Mouse (Mus musculus) right cerebral cortex, adult 2 months (tissue): ENCODE measurements around the gene Gm364.
A peak's percentile ranks its signal among the peaks of the same experiment; 100 is the strongest.

Source experiments
- DNase-seq, 2 experiments: peaks; one replicate each; pipeline ENCODE4 v3.0.0; 2021 to 2022; ENCODE audit warnings: low spot score in 2 of 2

Gm364 gene

GRCm38 (mm10) chrX:57408769-57409168, at the start of gene Gm364:
Gm364 (plus strand) TSS chrX:57409154.
- no peak for DNase-seq

DNA sequence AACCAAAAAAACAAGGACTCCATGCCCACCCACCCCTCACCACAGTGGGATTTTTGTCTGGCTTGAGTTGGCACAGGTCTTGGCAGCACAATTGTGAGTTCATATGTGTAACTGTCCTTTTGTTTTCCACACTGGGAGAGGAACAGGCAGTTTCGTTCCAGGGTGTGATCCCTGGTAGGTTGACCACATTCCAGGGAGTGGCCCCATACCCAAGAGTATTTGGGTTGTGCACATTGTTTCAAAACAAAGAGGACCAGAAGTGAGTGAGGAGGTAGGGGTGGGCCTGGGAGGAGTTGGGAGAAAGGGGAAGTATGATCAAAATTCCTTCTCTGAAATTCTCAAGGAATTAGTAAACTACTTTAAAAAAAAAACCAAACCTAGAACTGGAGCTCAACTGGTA, 49.6 kb upstream of the Gm364 start:
- no peak for DNase-seq

DNA sequence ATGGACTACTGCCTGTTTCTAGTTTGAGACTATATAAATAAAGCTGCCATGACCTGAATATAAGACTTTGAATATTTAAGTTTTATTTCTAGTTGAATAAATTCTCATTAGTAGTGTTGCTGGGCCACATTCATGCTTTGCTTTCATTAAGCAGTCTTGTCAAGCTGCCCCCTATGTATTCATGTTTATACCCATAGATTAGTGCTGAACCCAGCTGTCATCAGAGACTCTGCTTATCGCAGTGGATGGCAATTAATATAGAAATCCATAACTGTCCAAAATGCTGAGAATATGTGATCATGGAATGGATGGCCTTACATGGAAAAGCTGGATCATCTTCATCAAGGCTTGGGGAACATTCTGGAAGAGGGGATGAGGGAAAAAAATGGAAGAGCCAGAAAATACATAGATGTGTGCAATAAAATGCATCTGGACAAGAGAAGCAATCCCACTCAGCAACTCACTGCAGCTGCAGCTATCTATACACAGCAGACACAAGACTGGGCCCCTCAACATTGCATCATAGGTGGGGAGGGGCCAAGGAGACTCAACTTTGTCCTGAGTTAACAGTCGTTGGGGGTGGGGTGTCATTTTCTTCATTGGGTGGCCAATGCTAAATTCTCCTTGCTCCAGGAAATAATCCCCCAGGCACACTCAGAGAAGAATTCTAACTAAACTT, 43.9 kb upstream of the Gm364 start:
- DNase-seq = no peak

GRCm38 (mm10) chrX:57372965-57373364, 36.0 kb upstream of the Gm364 start:
- DNase-seq = no peak

- no peak for DNase-seq
Measured at GRCm38 (mm10) chrX:57373543-57373942, 35.4 kb upstream of the Gm364 start.

- no peak for DNase-seq
Measured at GRCm38 (mm10) chrX:57374029-57374428, 34.9 kb upstream of the Gm364 start.

- DNase-seq = no peak
Measured at GRCm38 (mm10) chrX:57377096-57377495, 31.9 kb upstream of the Gm364 start.

DNA sequence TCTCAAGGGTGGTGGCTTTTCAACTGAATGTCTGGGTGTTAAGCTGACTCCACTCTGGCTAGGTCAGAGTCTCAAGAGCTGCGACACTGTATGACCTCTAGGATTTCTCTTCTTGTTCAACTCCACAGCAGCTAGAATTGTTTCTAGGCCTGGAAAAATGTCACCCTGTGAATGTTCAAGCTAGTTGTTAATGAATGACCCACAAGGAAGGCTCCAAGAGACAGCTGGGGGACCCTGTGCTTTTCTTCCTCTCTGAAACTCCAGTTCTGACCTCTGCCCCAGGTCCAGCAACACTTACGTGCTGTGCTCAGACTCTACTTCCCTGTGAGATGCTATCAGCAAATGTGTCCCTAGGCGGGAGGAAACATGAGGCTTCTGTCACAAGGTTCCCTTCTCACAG, 30.4 kb upstream of the Gm364 start:
- no peak for DNase-seq

- DNase-seq = no peak
Measured at GRCm38 (mm10) chrX:57380915-57381314, 28.0 kb upstream of the Gm364 start.

DNA sequence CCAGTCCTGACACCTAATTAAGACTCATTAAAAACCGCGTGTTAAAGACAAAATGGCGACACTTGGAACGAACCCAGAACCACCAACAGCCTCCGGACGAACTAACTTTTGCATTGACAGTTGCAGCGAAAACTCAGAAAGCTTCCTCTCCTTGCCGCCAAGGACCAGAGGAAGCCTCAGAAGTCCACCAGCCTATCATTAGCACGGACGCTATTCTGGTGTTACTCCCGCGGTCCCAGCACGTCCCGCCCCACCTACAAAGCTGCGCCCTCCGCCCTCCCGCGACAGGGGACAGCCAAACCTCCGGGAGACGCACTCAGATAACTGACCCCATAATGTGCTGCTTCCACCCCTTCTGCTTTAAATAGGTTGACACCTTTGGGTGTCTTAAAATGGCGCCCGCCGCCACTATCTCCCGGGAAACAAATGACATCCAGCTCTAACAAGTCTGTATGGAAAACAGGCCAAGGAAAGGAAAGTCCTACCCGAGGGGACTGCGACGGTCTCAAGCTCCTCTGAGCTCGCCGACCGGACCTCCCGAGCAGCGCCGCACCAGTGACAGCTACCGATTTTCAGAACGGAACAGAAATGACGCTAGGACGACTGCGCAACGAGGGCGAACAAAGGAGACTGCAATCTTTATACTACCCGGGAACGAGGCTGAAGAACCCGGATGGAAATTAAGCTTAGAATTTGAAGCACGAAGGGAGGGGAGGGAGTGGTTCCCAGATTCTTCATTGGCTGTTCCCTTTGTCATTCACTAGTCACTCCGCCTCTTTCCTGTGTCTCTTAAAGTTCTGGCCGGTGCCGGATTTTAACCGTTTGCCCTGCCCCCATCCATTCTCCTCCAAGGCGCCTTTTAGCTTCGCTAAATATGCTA, 16.3 kb upstream of the Gm364 start, which contains the start of gene Rbmx:
Gene Rbmx, minus strand, starts transcription at position 670 of the 880 bp plus-strand sequence.
- DNase-seq = peak; percentile 86 to 87

GRCm38 (mm10) chrX:57393412-57393811, 15.5 kb upstream of the Gm364 start:
- no peak for DNase-seq

DNA sequence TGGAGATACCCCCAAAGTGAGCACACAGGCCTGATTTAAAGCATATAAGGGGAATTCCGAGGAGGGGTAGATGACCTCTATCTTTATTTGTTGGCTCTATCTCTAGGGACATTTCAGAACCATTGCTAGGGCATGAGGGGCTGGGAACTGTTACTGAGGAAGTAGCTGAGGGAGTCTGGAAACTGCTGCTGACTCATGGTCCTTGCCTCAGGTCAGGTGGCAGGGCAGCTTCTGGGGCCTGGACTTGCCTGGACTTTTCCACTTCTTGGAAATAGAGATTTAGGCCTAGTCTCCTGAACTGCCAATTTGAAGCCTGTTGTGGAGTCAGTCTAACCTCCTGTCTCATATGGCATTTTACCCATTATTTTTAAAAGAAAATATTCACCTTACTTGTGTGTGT, 7.6 kb upstream of the Gm364 start:
- no peak for DNase-seq

DNA sequence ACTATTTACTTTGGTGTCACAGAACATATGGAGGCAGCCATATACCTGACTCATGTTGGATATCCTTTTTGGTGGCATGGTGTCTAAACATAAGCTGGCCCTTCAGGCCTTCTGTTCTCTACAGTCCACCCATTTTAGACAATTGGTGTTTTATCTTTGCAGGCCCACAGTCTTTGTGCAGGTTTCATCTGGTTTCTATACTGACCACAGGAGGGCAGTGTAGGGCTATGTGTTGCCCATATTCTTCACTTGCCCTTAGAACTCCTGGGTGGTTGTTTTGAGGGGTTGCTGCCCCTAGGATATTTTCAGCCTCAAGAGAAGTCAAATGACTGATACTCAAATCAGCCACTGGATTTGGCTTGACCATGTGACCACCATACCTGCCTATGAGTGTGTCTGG, 5.3 kb upstream of the Gm364 start:
- DNase-seq = no peak

- DNase-seq = peak in 1 of 2 experiments; percentile 5
Measured at GRCm38 (mm10) chrX:57431610-57432009, 22.7 kb downstream of the Gm364 start.

GRCm38 (mm10) chrX:57433897-57434296, 24.9 kb downstream of the Gm364 start:
- no peak for DNase-seq

- DNase-seq = peak; percentile 10 to 12
Measured at GRCm38 (mm10) chrX:57503634-57504033, 94.7 kb downstream of the Gm364 start, which contains the start of gene Gpr101. Gpr101 (minus strand) TSS chrX:57503757.

- no peak for DNase-seq
Measured at GRCm38 (mm10) chrX:57506247-57506646, 97.3 kb downstream of the Gm364 start.

DNA sequence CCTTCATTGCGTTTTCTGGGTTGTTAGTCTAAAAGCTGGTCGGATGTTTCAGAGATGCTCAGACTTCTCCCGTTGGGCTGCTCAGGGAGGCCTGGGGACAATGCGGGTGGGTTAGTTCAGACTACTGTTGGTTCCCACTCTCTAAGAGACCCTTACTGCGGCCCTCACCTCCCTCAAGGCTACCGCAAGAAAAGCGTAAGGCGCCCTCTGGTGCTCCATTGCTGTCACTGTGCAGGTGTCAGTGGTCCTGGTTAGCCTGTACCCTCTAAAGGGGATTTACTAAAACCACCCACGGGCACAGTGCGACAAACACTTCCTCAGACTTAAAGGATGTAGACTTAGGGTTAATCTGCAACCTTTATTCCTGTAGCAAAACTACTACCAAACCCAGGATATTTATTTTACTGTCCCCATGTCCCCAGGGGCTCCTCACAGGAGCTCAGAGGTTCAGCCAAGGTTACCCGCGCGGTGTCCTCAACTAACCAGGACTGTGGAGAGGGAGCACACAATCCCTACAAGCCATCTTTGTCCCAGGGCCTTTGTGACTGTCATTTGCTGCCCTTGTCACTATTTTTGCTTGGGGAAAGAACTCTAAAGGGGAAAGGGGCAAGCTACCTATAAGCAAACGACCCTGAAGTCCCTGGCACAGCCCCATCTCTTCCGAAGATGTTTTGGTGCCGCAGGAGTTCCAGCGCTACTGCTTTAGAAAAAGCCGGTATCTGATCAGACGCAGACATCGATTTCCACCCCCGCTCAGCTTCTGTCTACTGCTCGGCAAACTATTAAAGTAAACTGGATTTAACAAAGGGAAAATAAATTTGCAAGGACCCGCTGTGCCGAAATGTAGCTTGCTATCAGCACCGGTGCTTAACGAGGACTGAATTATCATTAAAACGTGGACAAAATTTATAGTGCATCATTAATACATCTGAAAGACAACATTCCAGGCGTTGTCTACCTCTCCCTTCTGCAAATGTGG, 112.5 kb downstream of the Gm364 start:
- no peak for DNase-seq
